Mouse (Mus musculus) midbrain, embryonic 10.5 days (tissue): Measurements from ENCODE around the gene Osgin1. TPM values are rescaled to one million over a fixed set of nuclear protein-coding genes. Genes with fewer than 3 reads are reported as not detected.
A peak's percentile ranks its signal among the peaks of the same experiment; 100 is the strongest.

Experiments used
- DNase-seq: peaks from one replicate; pipeline ENCODE4 v3.0.0-alpha.2; 2017; ENCODE audit warnings: low spot score
- H3K27ac ChIP-seq: fragments of 300-500 bp; sonication (generic); replicated peaks from 2 replicates; pipeline ENCODE4 v1.5.1; 2016; ENCODE audit warnings: mild to moderate bottlenecking
- H3K27me3 ChIP-seq: fragments of 300-500 bp; sonication (generic); 2 replicates; pipeline ENCODE4 v1.6.1; 2016; ENCODE audit warnings: low read depth, mild to moderate bottlenecking; ENCODE audit not compliant: poor library complexity, severe bottlenecking
- H3K36me3 ChIP-seq: fragments of 300-500 bp; sonication (generic); 2 replicates; pipeline ENCODE4 v1.6.1; 2016; ENCODE audit warnings: mild to moderate bottlenecking, moderate library complexity
- H3K4me1 ChIP-seq: fragments of 300-500 bp; sonication (generic); 2 replicates; pipeline ENCODE4 v1.6.1; 2016
- H3K4me3 ChIP-seq: fragments of 300-500 bp; sonication (generic); 2 replicates; pipeline ENCODE4 v1.5.1; 2016; ENCODE audit warnings: mild to moderate bottlenecking, moderate library complexity
- H3K9me3 ChIP-seq: fragments of 300-500 bp; sonication (generic); replicated peaks from 2 replicates; pipeline ENCODE4 v1.6.1; 2016; ENCODE audit warnings: mild to moderate bottlenecking
- WGBS: fragments of 180-500 bp; shearing (Covaris S2); methylation state at CpG from one replicate; pipeline ENCODE4 v1.1.7; 2016; 5-methylcytosine and 5-hydroxymethylcytosine counted together
- polyA plus RNA-seq: library from polyadenylated mRNA; unstranded; fragments of >200 nt; fragmentation: Nextera tagmentation; extraction: Ambion mirVana; gene quantifications from 2 replicates; pipeline ENCODE4 v1.2.1, GENCODE M21; 2016

The Osgin1 gene
- polyA plus RNA-seq, 1 experiment from 2014 or later: 0.23 TPM

DNA sequence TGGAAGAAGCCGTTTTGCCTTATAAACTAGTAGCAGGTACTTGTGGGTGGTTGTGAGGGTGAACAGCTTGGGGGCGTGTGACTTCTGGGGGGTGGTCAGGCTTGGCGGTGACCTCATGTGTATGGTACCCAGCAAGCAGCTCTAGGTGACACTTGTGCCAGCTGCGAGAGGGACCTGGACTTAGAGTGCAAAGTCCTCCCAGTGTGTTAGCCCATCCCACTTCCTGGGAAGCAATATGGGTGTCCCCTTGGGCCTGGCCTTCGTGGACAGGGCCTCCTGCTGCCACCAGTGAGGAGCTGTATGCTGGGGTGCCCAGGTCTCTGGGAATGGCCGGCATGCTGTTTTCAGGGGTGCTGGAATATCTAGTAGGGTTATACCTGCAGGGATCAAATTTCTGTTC lies 5.0 kb downstream of the Osgin1 start:
- no peak for DNase-seq
- Histone ChIP-seq H3K4me3 (no peak overlapping the region), H3K27me3 (peaks cover 31% of the 10 kb centered on the region), H3K9me3 (no peaks in the 10 kb centered on the region), H3K27ac (peak overlapping the region; percentile 28), H3K36me3 (no peaks in the 10 kb centered on the region), H3K4me1 (peaks cover 32% of the 10 kb centered on the region)
- WGBS: 78% methylated on average over 6 of the region's 6 CpGs

DNA sequence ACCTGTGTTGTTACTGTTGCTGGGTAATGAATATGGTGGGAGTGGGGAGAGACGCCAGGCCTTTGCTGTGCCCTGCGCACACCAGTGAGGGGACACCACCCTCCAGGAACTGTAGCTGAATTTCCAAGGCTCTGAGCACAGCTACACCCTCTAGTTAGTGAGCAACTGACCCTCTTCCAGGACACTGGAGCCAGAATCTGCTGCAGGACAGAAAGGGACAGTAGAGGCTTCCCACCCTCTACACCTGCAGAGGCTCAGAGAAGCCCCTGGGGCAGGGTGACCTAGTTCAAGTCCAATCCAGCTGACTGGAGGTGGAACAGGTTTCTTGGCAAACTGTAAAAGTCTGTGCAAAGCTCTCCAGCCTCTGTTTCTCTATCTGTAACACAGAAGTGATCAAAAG lies 5.5 kb downstream of the Osgin1 start:
- no peaks in the 10 kb centered on the region for H3K36me3 ChIP-seq
- DNase-seq: no peak
- H3K9me3 ChIP-seq: no peaks in the 10 kb centered on the region
- H3K27ac ChIP-seq: peak overlapping the region; percentile 28; the same call in 1 of the 2 replicates
- H3K4me3 ChIP-seq: no peak overlapping the region
- H3K27me3 ChIP-seq: peaks cover 33% of the 10 kb centered on the region
- peaks cover 32% of the 10 kb centered on the region for H3K4me1 ChIP-seq
- WGBS: 85% methylated on average over 2 of the region's 2 CpGs

DNA sequence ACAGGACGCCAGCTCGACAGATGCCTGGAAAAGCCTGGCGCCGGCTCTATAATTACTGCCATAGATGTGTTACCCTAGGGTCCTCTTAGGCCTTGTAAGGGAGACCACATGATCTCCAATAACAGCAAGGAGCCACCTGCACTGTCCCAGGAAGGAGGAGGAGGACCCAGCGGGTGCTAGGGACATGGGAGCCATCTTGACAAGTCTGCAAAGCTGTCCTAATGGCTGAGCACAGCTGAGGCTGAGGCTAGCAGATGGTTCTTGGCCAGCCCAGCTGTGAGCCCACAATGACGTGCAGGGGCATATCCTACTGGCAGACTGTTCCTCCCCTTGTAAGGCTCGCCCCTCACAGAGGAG lies 5.9 kb downstream of the Osgin1 start:
- no peaks in the 10 kb centered on the region for H3K9me3 ChIP-seq
- 67% methylated on average over 7 of the region's 7 CpGs for WGBS
- peaks cover 37% of the 10 kb centered on the region for H3K27me3 ChIP-seq
- H3K4me3 ChIP-seq: no peak overlapping the region
- peaks cover 32% of the 10 kb centered on the region for H3K4me1 ChIP-seq
- DNase-seq: no peak
- no peaks in the 10 kb centered on the region for H3K36me3 ChIP-seq
- H3K27ac ChIP-seq: peak overlapping the region; percentile 55; the same call in 1 of the 2 replicates

DNA sequence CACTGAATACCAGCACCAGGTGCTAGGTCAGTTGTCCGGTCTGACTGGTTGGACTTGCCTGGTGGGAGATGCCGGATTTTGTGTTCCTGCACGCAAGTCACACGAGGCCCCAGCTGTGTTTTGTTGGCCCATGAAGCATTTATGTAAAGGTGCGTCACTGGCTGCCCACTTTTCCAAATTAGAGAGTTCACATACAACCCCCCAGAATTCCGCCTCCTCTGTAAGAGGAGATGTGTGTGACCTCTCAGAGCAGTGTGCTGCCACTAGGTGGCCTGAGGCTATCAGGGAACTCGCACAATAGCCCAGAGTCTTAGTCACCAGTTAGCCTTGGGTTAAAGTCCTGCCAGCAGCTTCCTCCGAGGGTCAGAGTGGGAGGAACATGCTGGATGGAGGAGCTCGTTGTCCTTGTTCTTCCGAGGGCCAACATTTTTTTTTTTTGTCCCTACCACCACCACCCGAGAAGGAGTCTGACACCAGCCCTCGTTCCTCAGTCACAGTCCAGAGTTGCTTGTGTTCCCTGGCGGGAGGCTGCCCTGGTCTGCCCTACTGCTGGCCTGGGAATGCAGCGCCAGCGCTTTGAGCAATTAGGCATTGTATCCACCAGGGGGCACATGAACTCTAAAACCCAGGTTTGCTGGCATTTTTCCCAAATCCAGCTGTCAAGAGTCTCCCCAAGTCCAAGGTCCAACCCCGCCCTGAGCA lies 6.5 kb downstream of the Osgin1 start:
- WGBS: 14% methylated on average over 16 of the region's 16 CpGs
- peaks cover 43% of the 10 kb centered on the region for H3K27me3 ChIP-seq
- no peaks in the 10 kb centered on the region for H3K9me3 ChIP-seq
- peak; percentile 88 for DNase-seq
- peak overlapping the region; percentile 36 for H3K4me3 ChIP-seq
- H3K36me3 ChIP-seq: no peaks in the 10 kb centered on the region
- H3K27ac ChIP-seq: peak overlapping the region; percentile 55
- peaks cover 32% of the 10 kb centered on the region for H3K4me1 ChIP-seq

DNA sequence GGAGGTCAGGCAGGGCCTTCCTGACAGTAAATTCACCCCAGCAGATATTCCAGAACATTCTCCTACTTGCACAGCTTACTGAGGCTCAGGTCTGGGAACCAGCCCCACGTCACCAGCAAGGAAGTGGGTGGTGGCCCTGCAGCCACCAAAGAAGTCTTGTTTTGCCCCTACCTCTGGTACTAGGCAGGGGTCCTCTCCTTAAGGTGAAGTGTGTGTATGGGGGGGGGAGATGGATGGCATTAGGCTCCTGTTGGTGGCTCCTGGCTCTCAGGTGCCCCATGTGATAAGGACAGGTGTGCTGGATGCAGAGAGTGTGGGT lies 7.0 kb downstream of the Osgin1 start:
- peaks cover 34% of the 10 kb centered on the region for H3K4me1 ChIP-seq
- WGBS: 45% methylated on average over 1 of the region's 1 CpGs
- no peak overlapping the region for H3K27ac ChIP-seq
- no peaks in the 10 kb centered on the region for H3K36me3 ChIP-seq
- no peak overlapping the region for H3K4me3 ChIP-seq
- H3K9me3 ChIP-seq: no peaks in the 10 kb centered on the region
- DNase-seq: no peak
- H3K27me3 ChIP-seq: peaks cover 48% of the 10 kb centered on the region

DNA sequence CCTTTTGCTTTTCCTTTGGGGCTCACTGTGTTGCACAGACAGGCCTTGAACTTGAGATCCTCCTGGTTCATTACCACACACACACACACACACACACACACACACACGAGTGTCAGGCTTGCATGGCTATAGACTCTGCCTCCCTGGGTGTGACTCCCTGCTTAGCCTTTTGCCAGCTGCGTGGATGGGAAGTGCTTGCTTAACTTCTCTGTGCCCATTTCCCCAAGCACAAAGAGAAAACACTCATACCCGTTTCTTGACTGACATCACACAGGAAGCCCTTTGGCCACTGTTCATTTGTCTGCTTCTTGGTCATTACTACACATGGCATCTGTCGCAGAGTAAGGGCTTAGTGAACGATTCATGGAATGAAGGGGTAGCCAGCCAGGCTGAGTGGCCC lies 8.1 kb downstream of the Osgin1 start:
- 76% methylated on average over 5 of the region's 5 CpGs for WGBS
- Histone ChIP-seq H3K4me1 (peaks cover 37% of the 10 kb centered on the region), H3K36me3 (no peaks in the 10 kb centered on the region), H3K27me3 (peaks cover 53% of the 10 kb centered on the region), H3K9me3 (no peaks in the 10 kb centered on the region), H3K27ac (no peak overlapping the region), H3K4me3 (no peak overlapping the region)
- no peak for DNase-seq

DNA sequence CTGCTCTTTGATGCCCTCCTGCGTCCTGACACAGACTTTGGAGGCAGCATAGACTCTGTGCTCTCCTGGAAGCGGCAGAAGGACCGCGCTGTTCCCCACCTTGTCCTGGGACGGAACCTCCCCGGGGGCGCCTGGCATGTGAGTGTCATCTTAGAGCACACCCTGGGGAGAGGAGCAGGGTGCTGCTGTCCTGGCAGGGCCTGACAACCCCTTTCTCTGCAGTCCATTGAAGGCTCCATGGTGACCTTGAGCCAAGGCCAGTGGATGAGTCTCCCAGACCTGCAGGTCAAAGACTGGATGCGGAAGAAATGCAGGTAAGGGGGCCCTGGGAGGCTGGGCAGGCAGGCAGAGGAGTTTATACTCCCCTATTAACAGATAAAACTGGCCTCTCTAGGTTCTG lies 9.0 kb downstream of the Osgin1 start:
- Histone ChIP-seq H3K4me1 (peaks cover 40% of the 10 kb centered on the region), H3K36me3 (no peaks in the 10 kb centered on the region), H3K4me3 (no peak overlapping the region), H3K9me3 (no peaks in the 10 kb centered on the region), H3K27me3 (peaks cover 62% of the 10 kb centered on the region), H3K27ac (no peak overlapping the region)
- WGBS: 92% methylated on average over 8 of the region's 8 CpGs
- no peak for DNase-seq

DNA sequence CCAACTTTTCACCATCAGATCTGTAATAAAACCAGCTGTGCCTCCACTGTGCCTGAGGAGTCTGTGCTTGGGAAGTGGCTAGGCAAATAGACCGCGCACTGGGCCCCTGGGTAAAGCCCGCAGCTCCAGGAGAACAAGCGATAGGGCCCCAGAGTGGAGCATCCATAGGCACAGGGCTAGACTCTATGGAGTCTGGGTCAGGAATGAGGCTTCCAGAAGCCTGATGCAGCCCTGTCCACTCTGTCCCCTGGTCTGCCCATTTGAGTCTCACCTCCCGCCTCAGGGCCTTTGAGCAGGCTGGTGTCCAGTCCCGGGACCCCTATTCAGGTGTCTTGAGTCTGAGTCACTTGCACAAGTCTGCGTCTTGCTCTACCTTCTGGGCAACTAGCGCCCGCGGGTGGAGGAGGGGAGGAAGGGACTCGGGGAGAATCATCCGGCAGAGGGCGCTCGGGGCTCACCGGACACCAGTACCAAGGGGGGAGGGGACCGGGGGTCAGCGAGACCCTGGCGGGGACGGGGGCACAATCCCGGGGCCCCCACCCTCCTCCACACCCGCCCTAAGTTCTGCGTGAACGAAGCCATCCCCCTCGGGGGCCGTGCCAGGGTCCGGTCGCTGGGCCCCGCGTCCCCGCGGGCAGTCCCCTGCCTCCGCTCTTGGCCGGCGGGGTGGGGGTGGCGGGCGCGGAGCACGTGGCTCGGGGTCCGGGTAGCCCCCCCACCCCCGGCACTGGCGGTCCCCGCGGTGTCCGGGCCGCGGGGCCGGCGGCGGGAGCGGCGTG lies 12.5 kb downstream of the Osgin1 start, which contains the start of gene Necab2:
Necab2 (plus strand) TSS at position 509 of the 779 bp plus-strand sequence.
- H3K27me3 ChIP-seq: peaks cover 73% of the 10 kb centered on the region
- WGBS: 3% methylated on average over 50 of the region's 52 CpGs
- peak within 1 kb of the TSS; percentile 82 for H3K4me3 ChIP-seq

DNA sequence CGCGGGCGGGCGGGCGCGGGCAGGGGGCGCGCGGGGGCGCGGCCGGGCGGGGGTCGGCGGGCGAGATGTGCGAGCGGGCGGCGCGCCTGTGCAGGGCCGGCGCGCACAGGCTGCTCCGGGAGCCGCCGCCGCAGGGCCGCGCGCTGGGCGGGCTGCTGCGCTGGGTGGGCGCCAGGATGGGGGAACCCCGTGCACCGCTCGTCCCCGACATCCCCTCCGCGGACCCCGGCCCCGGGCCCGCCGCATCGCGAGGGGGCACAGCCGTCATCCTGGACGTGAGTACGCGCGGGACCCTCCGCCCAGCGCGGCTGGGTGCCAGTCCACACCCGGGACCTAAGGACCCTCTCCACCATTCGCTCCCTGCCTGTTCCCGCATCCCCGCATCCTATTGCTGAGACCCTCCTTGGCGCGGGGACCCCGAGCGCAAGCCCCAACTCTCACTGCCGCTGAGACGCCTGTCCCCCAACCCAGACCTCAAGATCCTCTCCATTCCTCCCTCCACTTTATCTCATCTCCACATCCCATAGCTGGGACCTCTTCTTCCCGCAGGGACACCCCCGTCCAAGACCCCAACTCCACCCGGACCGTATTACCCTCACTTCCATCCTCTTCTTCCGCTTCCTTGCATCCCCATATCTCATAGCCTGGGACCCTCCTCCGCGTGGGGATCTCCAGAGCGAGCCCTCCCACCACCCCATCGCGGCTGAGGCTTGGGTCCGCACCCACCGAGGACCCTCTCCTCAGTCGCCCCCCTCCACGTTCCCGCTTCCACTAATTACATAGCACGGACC lies 13.3 kb downstream of the Osgin1 start:
- peak overlapping the region; percentile 92 for H3K27ac ChIP-seq
- peaks cover 7% of the 10 kb centered on the region for H3K36me3 ChIP-seq
- H3K4me3 ChIP-seq: peak overlapping the region; percentile 82
- peak; percentile 56 for DNase-seq
- peaks cover 67% of the 10 kb centered on the region for H3K27me3 ChIP-seq
- H3K4me1 ChIP-seq: peaks cover 31% of the 10 kb centered on the region
- 2% methylated on average over 62 of the region's 80 CpGs for WGBS
- H3K9me3 ChIP-seq: no peaks in the 10 kb centered on the region

More for the DNA sequence above, 12.5 kb downstream of the Osgin1 start, which contains the start of gene Necab2:
- Histone ChIP-seq H3K4me1 (peaks cover 33% of the 10 kb centered on the region), H3K36me3 (peaks cover 6% of the 10 kb centered on the region), H3K27ac (peak within 1 kb of the TSS; percentile 92), H3K9me3 (no peaks in the 10 kb centered on the region)
- peak; percentile 93 for DNase-seq

DNA sequence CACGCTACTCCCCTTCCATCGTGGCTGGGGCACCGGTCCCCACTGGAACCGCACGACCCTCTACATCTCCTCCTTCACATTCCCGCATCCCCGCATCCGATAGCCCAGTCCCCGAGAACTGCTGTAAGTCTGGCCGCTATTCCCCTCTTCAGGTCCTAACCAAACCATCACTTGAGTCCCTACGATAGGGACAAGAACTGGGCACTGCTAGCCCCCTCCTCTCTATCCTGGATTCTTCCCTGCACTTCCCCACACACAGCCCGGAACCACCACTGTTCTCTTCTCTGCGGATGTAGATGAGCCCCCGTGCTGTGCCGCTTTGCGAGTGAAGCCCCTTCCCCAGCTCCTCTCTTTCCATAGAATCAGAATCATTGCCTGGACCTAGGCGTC lies 13.9 kb downstream of the Osgin1 start:
- Histone ChIP-seq H3K27me3 (peaks cover 61% of the 10 kb centered on the region), H3K9me3 (no peaks in the 10 kb centered on the region), H3K4me3 (peak overlapping the region; percentile 82), H3K27ac (peak overlapping the region; percentile 92), H3K4me1 (peaks cover 31% of the 10 kb centered on the region), H3K36me3 (peaks cover 7% of the 10 kb centered on the region)
- DNase-seq: peak; percentile 40
- WGBS: 2% methylated on average over 17 of the region's 17 CpGs

DNA sequence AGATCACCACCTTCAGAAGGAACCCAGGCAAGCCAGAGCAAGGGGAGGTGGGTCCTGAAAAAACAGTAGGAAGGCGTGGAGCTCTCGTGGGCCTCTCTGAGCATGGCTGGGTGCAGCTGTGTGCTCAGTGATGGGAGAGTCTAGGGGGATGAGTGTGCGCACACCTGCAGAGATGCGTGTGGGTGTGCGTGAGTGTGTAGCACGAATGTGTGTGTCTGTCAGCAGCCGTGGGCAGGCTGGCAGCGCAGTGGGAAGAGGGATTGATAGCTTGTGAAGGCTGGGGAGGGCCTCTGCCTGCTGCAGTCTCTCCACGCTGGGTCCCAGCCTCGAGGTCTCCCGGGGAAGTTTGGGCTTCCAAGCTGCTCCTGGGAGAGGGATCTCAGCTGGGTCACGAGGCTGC lies 15.7 kb downstream of the Osgin1 start:
- Histone ChIP-seq H3K27me3 (peaks cover 55% of the 10 kb centered on the region), H3K4me1 (peaks cover 31% of the 10 kb centered on the region), H3K9me3 (no peaks in the 10 kb centered on the region), H3K36me3 (peaks cover 7% of the 10 kb centered on the region), H3K27ac (no peak overlapping the region), H3K4me3 (no peak overlapping the region)
- no peak for DNase-seq
- 82% methylated on average over 12 of the region's 12 CpGs for WGBS

DNA sequence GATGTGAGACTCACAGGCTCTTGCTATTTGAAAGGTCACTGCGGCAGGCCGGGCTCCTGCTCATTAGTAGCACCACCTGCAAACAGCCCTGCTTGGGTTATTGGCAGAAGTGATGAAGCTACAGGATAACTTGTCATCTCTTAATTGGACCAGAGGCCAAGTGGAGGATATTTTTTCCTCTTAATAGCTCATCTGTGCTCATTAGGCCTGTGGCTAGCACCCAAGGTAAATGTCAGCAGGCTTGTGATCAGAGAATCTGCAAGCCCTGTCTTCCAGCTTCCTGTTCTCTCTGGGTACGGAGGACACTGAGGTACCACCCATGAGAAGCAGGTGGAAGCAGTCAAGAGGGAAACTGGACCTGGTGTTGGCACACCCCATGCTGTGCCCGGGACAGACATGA lies 17.2 kb downstream of the Osgin1 start:
- Histone ChIP-seq H3K4me3 (no peak overlapping the region), H3K36me3 (peaks cover 7% of the 10 kb centered on the region), H3K9me3 (no peaks in the 10 kb centered on the region), H3K27ac (no peak overlapping the region), H3K27me3 (peaks cover 40% of the 10 kb centered on the region), H3K4me1 (peaks cover 24% of the 10 kb centered on the region)
- 94% methylated on average over 4 of the region's 4 CpGs for WGBS
- no peak for DNase-seq
